Mouse (Mus musculus) lung, embryonic 15.5 days (tissue): Measurements from ENCODE around the gene Foxp1. TPM values are rescaled to one million over a fixed set of nuclear protein-coding genes. Genes with fewer than 3 reads are reported as not detected.
A peak's percentile ranks its signal among the peaks of the same experiment; 100 is the strongest.

Source experiments
- ATAC-seq: fragments of 200-750 bp; cut with Nextera tagmentation; 2 replicates; pipeline ENCODE4 v1.8.0; 2017; ENCODE audit warnings: moderate number of reproducible peaks, borderline replicate concordance; ENCODE audit not compliant: low FRiP score, low TSS enrichment; ENCODE audit errors: extremely low read depth
- H3K27ac ChIP-seq: fragments of 300-500 bp; sonication (generic); 2 replicates; pipeline ENCODE4 v1.5.1; 2015; ENCODE audit warnings: moderate library complexity, mild to moderate bottlenecking, inconsistent platforms
- H3K27me3 ChIP-seq: fragments of 300-500 bp; sonication (generic); 2 replicates; pipeline ENCODE4 v1.6.1; 2015; ENCODE audit warnings: inconsistent platforms
- H3K36me3 ChIP-seq: fragments of 300-500 bp; sonication (generic); 2 replicates; pipeline ENCODE4 v1.6.1; 2015; ENCODE audit warnings: inconsistent platforms
- H3K4me1 ChIP-seq: fragments of 300-500 bp; sonication (generic); 2 replicates; pipeline ENCODE4 v1.6.1; 2015; ENCODE audit warnings: inconsistent platforms
- H3K4me2 ChIP-seq: fragments of 300-500 bp; sonication (generic); 2 replicates; pipeline ENCODE4 v1.6.1; 2015; ENCODE audit warnings: inconsistent platforms, mild to moderate bottlenecking, moderate library complexity
- H3K4me3 ChIP-seq: fragments of 300-500 bp; sonication (generic); 2 replicates; pipeline ENCODE4 v1.5.1; 2015; ENCODE audit warnings: mild to moderate bottlenecking, inconsistent platforms
- H3K9ac ChIP-seq: fragments of 300-500 bp; sonication (generic); 2 replicates; pipeline ENCODE4 v1.6.1; 2015; ENCODE audit warnings: inconsistent platforms
- H3K9me3 ChIP-seq: fragments of 300-500 bp; sonication (generic); 2 replicates; pipeline ENCODE4 v1.6.1; 2016; ENCODE audit warnings: inconsistent platforms
- WGBS: fragments of 180-500 bp; shearing (Covaris S2); methylation state at CpG from one replicate; pipeline ENCODE4 v1.1.7; 2015; 5-methylcytosine and 5-hydroxymethylcytosine counted together
- polyA plus RNA-seq: library from polyadenylated mRNA; unstranded; fragments of >200 nt; fragmentation: Nextera tagmentation; extraction: Ambion mirVana; gene quantifications from 2 replicates; pipeline ENCODE4 v1.2.1, GENCODE M21; 2015

The Foxp1 gene
- polyA plus RNA-seq = 95.4 and 109 TPM in 2 replicates

GRCm38 (mm10) chr6:99522359-99523108 lies at the start of gene Foxp1:
Gene Foxp1, minus strand, starts transcription at chr6:99522721.
- peak within 1 kb of the TSS; percentile 84 for H3K9ac ChIP-seq
- H3K27ac ChIP-seq = peak within 1 kb of the TSS; percentile 100
- no peaks in the 10 kb centered on the region for H3K27me3 ChIP-seq
- ATAC-seq = peak; percentile 13; the same call in 1 of the 2 replicates
- H3K4me1 ChIP-seq = peaks cover 15% of the 10 kb centered on the region
- WGBS = 2% methylated on average over 70 of the region's 72 CpGs
- peak within 1 kb of the TSS; percentile 84 for H3K4me2 ChIP-seq
- H3K4me3 ChIP-seq = peak within 1 kb of the TSS; percentile 80
- 0 out of 2 replicates have a peak, but pooled peaks cover 3% of the 10 kb centered on the region for H3K9me3 ChIP-seq
- 0 out of 2 replicates have a peak, but pooled peaks cover 3% of the 10 kb centered on the region for H3K36me3 ChIP-seq

GRCm38 (mm10) chr6:99572071-99572470 lies 49.5 kb upstream of the Foxp1 start:
- Histone ChIP-seq H3K27ac (no peak overlapping the region), H3K4me2 (no peak overlapping the region), H3K36me3 (no peaks in the 10 kb centered on the region), H3K4me1 (0 out of 2 replicates have a peak, but pooled peaks cover 4% of the 10 kb centered on the region), H3K4me3 (no peak overlapping the region), H3K9me3 (no peaks in the 10 kb centered on the region), H3K27me3 (no peaks in the 10 kb centered on the region), H3K9ac (no peak overlapping the region)
- 76% methylated on average over 5 of the region's 5 CpGs for WGBS
- ATAC-seq = no peak

- Histone ChIP-seq H3K4me3 (no peak overlapping the region), H3K4me2 (no peak overlapping the region), H3K27ac (no peak overlapping the region), H3K36me3 (no peaks in the 10 kb centered on the region), H3K9ac (no peak overlapping the region), H3K9me3 (no peaks in the 10 kb centered on the region), H3K4me1 (no peaks in the 10 kb centered on the region), H3K27me3 (no peaks in the 10 kb centered on the region)
- WGBS = 36% methylated on average over 8 of the region's 8 CpGs
- ATAC-seq = no peak
Observed at GRCm38 (mm10) chr6:99566921-99567320, 44.4 kb upstream of the Foxp1 start.

- no peak overlapping the region for H3K27ac ChIP-seq
- H3K27me3 ChIP-seq = no peaks in the 10 kb centered on the region
- H3K4me2 ChIP-seq = no peak overlapping the region
- no peak overlapping the region for H3K4me3 ChIP-seq
- ATAC-seq = no peak
- H3K36me3 ChIP-seq = no peaks in the 10 kb centered on the region
- no peaks in the 10 kb centered on the region for H3K9me3 ChIP-seq
- H3K9ac ChIP-seq = no peak overlapping the region
- WGBS = 70% methylated on average over 3 of the region's 3 CpGs
- no peaks in the 10 kb centered on the region for H3K4me1 ChIP-seq
Observed at GRCm38 (mm10) chr6:99564766-99565165, 42.2 kb upstream of the Foxp1 start.

- Histone ChIP-seq H3K4me1 (no peaks in the 10 kb centered on the region), H3K9ac (no peak overlapping the region), H3K4me3 (no peak overlapping the region), H3K4me2 (no peak overlapping the region), H3K9me3 (no peaks in the 10 kb centered on the region), H3K36me3 (no peaks in the 10 kb centered on the region), H3K27me3 (no peaks in the 10 kb centered on the region), H3K27ac (no peak overlapping the region)
- ATAC-seq = no peak
- WGBS = 62% methylated on average over 5 of the region's 5 CpGs
Observed at GRCm38 (mm10) chr6:99556950-99557349, 34.4 kb upstream of the Foxp1 start.

- Histone ChIP-seq H3K4me2 (no peak overlapping the region), H3K27ac (no peak overlapping the region), H3K9ac (no peak overlapping the region), H3K9me3 (no peaks in the 10 kb centered on the region), H3K4me1 (no peaks in the 10 kb centered on the region), H3K4me3 (no peak overlapping the region), H3K27me3 (no peaks in the 10 kb centered on the region), H3K36me3 (no peaks in the 10 kb centered on the region)
- no peak for ATAC-seq
- 73% methylated on average over 1 of the region's 1 CpGs for WGBS
Observed at GRCm38 (mm10) chr6:99552816-99553215, 30.3 kb upstream of the Foxp1 start.

- no peak for ATAC-seq
- Histone ChIP-seq H3K4me2 (no peak overlapping the region), H3K4me3 (no peak overlapping the region), H3K9ac (no peak overlapping the region), H3K27ac (no peak overlapping the region), H3K27me3 (no peaks in the 10 kb centered on the region), H3K36me3 (no peaks in the 10 kb centered on the region), H3K4me1 (peaks cover 10% of the 10 kb centered on the region), H3K9me3 (no peaks in the 10 kb centered on the region)
- 91% methylated on average over 2 of the region's 2 CpGs for WGBS
Observed at GRCm38 (mm10) chr6:99546416-99546815, 23.9 kb upstream of the Foxp1 start.

- Histone ChIP-seq H3K4me1 (peaks cover 19% of the 10 kb centered on the region), H3K27me3 (no peaks in the 10 kb centered on the region), H3K4me3 (no peak overlapping the region), H3K36me3 (no peaks in the 10 kb centered on the region), H3K9ac (no peak overlapping the region), H3K9me3 (no peaks in the 10 kb centered on the region), H3K4me2 (no peak overlapping the region), H3K27ac (0 out of 2 replicates have a peak overlapping the region, but pooled peaks have one; percentile 42)
- WGBS = 43% methylated on average over 6 of the region's 6 CpGs
- peak; percentile 59; the same call in 1 of the 2 replicates for ATAC-seq
Observed at GRCm38 (mm10) chr6:99545437-99545836, 22.9 kb upstream of the Foxp1 start.

GRCm38 (mm10) chr6:99541105-99541504 lies 18.6 kb upstream of the Foxp1 start:
- H3K4me3 ChIP-seq = no peak overlapping the region
- H3K9ac ChIP-seq = no peak overlapping the region
- no peak overlapping the region for H3K4me2 ChIP-seq
- peaks cover 45% of the 10 kb centered on the region for H3K4me1 ChIP-seq
- H3K36me3 ChIP-seq = no peaks in the 10 kb centered on the region
- WGBS = 18% methylated on average over 3 of the region's 3 CpGs
- peak overlapping the region; percentile 67 for H3K27ac ChIP-seq
- H3K9me3 ChIP-seq = no peaks in the 10 kb centered on the region
- no peak for ATAC-seq
- no peaks in the 10 kb centered on the region for H3K27me3 ChIP-seq

GRCm38 (mm10) chr6:99540653-99541052 lies 18.1 kb upstream of the Foxp1 start:
- 24% methylated on average over 6 of the region's 6 CpGs for WGBS
- no peaks in the 10 kb centered on the region for H3K36me3 ChIP-seq
- no peaks in the 10 kb centered on the region for H3K27me3 ChIP-seq
- peak overlapping the region; percentile 67 for H3K27ac ChIP-seq
- H3K9me3 ChIP-seq = no peaks in the 10 kb centered on the region
- H3K4me3 ChIP-seq = no peak overlapping the region
- no peak overlapping the region for H3K9ac ChIP-seq
- H3K4me2 ChIP-seq = no peak overlapping the region
- H3K4me1 ChIP-seq = peaks cover 45% of the 10 kb centered on the region
- ATAC-seq = no peak

GRCm38 (mm10) chr6:99540146-99540545 lies 17.6 kb upstream of the Foxp1 start:
- ATAC-seq = peak; percentile 28; the same call in 1 of the 2 replicates
- WGBS = 37% methylated on average over 5 of the region's 5 CpGs
- Histone ChIP-seq H3K9ac (no peak overlapping the region), H3K27me3 (no peaks in the 10 kb centered on the region), H3K9me3 (no peaks in the 10 kb centered on the region), H3K4me2 (no peak overlapping the region), H3K27ac (peak overlapping the region; percentile 67), H3K4me1 (peaks cover 42% of the 10 kb centered on the region), H3K4me3 (no peak overlapping the region), H3K36me3 (no peaks in the 10 kb centered on the region)

- Histone ChIP-seq H3K27ac (peak overlapping the region; percentile 67), H3K4me2 (no peak overlapping the region; the same call in 1 of the 2 replicates), H3K36me3 (no peaks in the 10 kb centered on the region), H3K4me3 (no peak overlapping the region), H3K4me1 (peaks cover 42% of the 10 kb centered on the region), H3K9ac (no peak overlapping the region), H3K27me3 (no peaks in the 10 kb centered on the region), H3K9me3 (no peaks in the 10 kb centered on the region)
- 45% methylated on average over 17 of the region's 17 CpGs for WGBS
- ATAC-seq = peak; percentile 58; the same call in 1 of the 2 replicates
Observed at GRCm38 (mm10) chr6:99538194-99538941, 15.8 kb upstream of the Foxp1 start.
